Mouse (Mus musculus) left cerebral cortex, adult 11 months (tissue): Measurements from ENCODE around the gene Eya2.

Experiments
- DNase-seq: peaks from one replicate; pipeline ENCODE4 v3.0.0; 2022; ENCODE audit warnings: low spot score

Eya2 gene

DNA sequence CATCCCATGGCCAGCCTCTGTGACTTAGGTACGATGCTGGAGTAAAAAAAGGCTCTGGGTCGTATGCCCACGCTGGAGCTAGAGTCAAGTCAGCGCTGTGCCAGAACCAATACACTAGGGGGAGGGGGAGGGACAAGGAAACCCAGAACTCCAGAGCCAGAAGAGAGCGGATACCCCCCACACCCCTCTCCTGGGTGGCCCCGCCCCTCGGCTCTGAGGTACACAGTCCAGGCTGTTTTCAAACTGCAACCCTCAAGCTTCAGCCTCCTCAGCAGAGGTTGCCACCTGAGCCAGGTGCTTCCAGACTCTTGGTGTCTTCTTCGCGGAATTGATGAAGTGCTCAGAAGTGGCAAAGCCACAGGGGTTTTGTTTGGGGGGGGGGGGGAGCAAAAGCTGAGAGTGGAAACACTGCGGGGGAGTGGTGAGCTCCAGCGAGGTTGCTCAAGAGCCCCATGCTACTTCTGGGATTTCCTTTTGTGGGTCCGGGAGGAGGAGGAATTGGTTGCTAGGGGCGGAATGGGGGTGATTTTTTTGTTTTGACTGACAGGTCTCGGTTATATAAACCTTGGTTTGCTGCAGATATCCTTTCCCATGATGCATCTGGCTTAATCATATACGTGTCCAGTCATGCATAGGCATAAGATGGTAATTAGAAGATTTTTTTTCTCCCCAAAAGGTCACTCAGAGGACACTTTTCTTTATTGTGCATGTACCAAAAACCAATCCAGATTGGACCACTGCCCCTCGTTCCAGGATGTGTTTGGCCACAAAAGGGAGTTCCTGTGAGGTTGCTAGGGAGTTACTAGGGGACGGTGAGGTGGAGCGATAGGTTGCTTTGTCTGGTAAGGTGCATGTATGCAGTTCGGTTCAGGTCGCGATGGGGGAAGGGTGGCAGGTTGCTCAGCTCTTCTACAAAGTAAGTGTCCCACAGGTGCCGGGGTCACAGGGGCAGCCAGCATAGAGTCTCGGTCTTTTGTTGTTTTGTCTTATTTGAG is 122.6 kb downstream of the Eya2 start:
- DNase-seq, result peak; percentile 13

DNA sequence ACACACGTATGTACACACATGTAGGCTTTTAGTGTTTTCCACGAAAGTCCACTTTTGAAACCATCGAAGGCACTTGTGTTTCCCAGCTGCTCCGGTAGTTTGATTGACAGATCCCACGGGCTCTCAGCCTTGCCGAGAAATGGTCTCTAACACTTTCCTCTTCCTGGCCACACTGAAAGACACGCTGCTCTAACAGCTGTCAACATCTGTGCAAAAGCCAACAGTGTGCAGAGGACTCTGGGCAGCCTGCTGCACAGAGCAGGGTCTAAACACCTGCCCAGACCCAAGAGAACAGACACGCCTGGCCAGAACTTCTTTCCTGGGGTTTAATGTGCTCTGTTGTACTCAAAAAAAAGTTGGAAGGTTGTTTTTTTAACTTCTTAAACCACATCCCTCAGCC is 124.5 kb downstream of the Eya2 start:
- DNase-seq, result no peak

DNA sequence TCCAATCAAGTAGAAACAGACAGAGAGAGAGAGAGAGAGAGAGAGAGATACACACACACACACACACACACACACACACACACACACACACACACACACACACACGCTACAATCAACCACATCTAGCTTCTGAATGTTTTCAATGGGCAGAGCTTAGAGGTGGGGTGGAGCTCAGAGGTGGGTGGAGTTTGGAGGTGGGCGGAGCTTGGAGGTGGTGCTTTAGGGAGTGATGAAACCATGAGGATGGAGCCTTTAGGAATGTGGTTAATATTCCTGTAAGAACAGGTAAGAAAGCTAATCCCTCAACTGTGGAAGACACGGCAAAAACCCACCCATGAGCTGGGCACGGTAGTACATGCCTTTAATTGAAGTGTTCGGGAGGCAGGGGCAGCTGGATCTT is 127.1 kb downstream of the Eya2 start:
- DNase-seq, result no peak

DNA sequence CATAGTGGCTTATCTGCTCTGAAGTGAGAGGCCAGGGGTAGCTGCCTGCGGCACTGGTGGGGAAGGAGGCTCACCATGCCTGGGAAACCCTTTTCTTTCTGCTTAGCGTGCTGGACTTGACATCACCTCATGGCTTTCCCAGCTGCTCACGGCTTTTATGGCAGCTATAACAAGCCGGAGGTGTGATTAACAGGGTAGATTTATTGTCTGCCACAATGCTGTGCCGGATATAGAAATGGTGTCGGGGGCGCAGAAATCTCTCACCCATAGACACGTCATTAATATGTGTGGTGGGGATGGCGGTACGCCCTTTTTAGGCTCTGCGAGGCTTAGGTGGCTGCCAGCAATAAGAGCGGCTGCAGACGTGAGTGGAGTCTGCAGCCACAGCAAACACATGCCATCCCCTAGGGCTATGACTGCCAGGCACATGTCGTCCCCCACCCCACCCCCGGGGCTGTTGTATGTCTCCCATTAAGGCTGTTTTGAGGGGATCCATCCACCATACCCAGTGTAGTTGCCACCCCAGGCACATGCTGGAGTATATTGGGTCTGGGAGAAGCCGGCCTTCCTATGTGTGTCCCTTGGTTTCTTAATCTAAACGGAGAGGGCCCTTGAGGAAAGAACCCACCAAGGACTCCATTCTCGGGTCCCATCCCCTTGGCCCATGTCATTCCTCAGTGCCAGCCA is 137.9 kb downstream of the Eya2 start:
- DNase-seq, result no peak

DNA sequence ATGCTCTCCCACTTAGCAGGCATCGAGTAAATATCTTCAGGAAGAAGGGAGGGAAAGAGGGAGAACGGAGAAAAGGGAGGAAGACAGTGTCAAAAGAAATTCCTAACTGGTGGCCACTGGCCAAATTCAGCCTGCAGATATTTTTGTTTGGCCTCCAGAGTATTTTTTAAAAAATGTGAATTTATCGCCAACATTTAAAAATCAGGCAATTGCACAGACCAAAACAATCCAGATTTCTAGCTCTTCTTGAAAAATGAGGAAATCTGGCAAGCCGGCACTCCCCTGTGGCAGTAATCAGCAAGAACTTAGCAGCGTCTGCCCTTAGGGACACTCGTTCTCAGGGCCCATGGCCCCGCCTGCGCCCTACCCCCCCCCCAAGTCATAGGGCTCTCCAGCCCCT is 138.9 kb downstream of the Eya2 start:
- no peak for DNase-seq

DNA sequence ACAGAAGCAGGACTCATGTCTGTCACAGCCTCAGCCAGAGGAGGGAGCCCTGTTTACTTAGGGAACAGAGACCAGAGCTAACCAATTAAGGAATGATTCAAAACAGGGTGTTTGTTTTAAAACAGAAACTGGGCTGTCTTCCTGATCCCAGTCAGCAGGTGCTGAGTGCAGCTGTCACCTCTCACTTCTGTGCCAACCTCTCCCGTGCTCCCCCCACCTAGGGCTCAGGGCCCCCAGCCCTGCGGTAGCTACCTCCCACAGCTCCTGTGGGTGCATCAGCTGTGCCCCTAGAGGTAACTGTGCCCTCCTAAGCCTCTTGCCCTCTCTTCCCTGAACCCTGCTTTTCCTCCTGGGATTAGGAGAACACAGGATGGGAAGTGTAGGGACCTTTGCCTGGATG is 141.5 kb downstream of the Eya2 start:
- DNase-seq, result no peak

DNA sequence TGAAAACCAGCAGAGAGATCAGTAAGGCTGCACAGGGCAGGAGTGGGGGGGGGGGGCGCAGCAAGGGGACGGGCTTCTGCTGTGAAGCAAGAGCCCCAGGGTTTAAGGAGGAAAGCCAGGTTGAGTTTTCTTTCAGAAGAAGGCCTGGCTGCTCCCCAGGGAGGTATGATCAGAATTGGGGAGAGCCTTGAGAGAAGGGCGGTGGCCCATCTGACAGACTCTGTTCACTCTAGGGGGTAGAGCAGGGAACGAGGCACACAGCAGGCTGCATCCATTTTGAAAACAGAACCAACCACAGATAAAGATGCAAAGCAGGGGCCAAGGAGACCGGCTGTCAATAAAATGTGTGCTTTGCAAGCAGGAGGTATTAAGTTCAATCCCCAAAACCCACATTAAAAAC is 145.5 kb downstream of the Eya2 start:
- DNase-seq, result no peak

DNA sequence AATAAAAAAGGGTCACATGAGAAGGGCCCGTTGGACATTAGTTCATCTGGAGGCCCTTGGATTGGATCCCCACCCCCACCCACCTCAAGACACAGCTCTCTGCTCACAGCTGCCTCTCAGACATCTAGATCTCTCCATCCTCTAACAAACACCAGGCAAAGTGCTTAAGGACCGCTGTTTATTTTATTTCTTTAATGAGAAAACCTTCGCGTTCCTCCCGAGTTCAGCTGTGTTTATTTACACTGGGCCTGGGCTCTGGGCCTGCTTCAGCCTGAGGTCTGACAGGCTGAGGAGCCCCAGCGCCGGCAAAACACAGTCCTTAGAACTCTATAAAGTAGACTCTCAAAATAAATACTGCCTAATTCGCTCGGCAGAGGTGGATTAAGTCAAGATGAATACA is 146.2 kb downstream of the Eya2 start:
- no peak for DNase-seq

DNA sequence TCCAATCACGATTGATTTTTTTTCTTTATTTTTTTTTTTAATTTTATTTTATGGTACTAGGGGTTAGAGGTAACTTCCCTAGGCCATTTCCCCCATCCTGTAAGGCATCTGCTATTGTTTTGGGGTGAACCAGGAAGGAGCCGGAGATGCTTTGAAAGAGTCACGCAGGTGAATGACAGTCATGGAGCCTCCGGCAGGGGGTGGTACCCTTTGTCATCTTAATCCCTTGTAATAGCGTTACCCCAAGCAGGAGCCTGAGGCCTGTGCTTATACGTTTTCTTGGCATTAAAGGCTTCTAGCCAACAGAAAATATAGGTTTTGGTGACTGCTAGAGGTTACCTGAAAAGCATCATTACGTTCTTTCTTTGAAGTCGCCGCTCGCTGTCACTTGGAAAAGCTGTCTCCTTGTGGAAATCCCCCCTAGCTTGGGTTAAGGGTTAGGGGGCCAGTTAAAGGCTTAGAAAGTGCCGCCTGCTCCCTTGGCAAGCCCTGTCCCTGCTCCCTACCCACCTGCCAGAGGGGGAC is 146.8 kb downstream of the Eya2 start:
- no peak for DNase-seq

DNA sequence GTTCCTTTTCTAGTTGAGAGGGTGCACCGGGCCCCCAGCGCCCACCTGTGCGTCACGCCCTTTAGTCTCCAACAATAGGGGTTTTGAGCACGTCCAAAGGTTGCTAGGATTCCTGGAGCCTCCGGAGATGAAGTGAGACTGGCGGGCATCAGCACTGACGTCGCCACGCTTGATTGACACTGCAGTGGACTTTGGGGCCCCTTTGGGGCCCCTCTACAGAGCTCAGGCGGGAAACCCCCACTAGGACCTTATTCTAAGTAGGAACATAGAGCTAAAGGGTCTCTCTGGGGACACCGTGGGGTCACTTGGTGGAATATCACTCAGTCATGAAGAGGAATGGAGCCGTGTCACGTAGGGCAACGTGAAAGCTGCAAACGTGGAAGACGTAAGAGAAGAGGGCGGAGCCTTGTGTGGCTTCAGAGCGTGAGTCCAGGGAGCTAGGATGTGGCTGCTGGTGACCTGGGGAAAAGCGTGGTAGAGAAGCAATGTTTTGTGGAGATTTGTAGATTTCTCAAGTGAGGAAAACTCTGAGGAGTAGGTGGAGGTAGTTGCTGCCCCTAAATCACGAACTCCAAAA is 147.5 kb downstream of the Eya2 start:
- no peak for DNase-seq

DNA sequence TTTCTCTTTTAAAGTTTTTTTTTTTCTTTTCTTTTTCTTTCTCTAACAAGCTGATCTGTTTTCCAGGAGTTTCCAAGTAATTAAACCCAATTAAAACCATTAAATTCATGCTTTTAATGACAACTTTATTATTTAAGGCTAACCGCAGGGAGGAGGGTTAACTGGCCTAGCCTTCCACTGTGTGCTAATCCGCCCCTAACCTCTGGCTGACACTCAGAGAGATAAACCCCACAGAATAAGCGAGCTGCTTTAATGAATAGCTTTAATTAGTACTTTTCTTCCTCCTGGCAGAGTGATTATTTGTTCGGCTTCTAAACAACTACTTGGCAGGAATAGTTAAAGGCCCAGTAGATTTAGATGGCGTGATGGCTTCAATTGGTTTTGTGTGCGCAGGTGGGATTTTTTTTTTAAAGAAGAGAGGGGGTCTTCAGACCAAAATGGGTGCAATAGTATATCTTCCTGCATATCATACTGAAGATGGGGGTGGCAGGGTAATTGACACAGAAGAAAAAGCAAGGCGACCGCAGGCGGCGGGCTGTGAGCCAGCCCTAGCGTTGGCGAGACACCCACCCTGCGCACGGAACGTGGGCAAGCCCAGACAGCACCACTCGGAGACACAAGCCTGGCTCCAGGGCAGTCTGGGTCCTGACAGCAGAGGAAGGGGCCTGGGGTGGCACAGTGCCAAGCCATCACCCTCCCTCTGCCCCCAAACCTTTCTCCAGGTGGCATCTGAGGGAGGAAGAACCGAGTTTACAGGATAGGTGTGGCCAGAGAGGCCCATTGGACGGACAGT is 150.7 kb downstream of the Eya2 start:
- no peak for DNase-seq

DNA sequence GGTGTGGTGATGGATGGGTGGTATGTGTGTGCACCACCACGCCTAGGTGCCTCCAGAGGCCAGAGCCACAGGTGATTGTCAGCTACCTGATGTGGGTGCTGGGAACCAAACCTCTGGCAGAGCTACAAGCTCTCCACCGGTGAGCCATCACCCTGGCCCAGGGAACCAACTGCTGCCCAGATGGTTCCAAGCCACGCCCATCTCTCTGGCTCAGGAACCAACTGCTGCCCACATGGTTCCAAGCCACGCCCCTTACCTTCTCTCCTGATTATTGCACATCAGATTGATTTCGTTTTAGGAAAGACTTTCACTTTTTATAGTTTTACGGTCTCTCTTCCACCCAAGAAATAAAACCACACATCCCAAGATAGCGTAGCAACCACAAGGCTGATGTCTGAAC is 153.1 kb downstream of the Eya2 start:
- no peak for DNase-seq

DNA sequence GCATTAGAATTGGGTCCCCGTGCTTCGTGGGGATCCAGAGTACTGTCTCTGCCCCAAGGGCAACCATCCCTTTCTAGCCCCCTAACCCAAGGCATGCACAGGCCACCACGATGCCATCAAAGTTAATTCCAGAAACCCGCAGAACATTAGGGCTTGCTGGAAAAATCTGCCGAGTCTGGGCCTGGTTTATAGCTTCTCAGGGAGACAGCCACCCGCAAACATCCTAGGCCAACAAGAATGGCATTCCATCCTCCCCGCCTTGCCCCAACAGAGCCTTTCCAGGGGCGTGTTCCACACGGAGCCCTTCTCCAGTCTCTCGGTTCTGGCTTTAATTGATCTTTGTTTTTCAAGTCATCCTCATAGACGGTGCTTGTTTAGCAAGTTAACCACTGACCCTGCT is 153.6 kb downstream of the Eya2 start:
- no peak for DNase-seq

DNA sequence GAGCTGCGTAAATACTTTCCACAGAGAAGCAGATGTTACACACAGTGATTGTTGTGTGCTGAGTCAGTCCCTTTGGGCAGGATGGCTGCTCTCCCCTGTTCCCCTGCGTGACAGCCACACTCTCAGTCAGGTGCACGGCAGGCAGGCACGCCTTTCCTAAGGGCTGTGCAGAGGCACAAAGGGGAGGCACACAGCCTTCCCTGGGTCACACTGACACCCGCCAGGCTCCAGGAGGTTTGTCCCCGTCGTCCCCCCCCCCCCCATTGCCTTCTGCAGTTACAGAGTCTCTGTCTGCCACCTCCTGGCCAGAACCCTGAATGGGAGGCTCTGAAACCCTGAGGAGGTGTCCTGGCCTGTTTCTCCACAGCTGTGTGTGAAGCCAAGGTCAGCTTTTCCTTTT is 156.2 kb downstream of the Eya2 start:
- DNase-seq, result no peak

DNA sequence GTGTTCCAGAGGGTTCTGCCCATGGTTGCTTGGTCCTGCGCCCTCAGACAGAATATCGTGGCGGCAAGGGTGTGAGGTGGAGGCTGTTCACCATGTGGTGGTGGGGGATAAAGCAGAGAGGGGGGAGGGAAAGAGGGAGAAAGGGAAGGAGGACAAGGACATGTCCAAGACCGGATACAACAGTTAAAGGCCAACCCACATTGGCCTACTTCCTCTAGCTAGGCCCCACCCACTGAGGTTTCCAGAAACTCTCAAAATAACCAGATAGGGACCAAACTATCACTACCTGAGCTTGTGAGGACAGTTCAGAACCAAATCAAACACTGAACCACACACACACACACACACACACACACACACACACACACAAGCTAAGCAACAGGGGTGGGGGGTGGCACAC is 157.9 kb downstream of the Eya2 start:
- DNase-seq, result no peak

DNA sequence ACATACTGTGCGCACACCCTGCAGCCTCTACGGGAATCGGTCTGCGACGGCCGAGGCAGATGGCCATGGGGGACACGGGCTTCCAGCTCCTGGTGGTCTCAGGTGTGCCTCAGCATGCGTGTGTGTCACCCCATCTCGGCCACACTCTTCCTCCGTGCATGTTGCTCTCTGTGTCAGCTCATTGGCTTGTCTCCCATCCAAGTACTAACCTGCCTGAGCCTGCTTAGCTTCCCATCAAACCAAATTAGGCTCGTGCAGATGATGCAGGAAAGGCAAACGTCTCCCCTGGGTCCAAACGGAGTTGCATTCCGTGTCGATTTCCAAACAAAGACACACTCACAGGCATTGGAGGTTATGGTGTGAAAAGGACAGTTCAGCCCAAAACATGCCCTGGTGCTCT is 163.0 kb downstream of the Eya2 start:
- no peak for DNase-seq

DNA sequence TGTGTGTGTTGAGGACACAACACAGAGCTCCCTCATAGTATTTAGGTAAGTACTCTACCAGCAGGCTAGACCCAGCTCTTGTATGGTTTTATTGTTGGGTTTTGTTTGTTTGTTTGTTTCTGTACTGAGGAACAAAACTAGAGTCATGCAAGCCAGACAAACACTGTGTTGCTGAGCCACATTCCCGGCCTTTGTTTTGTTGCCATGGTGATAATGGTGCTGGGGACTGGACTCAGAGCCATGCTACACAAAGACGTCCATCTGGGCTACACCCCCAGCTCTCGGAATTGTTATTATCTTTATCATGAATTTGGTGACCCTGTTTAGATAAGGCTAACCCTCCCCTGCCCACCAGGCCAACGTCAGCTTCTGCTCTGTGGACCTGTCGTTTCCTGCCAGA is 163.7 kb downstream of the Eya2 start:
- DNase-seq, result no peak

DNA sequence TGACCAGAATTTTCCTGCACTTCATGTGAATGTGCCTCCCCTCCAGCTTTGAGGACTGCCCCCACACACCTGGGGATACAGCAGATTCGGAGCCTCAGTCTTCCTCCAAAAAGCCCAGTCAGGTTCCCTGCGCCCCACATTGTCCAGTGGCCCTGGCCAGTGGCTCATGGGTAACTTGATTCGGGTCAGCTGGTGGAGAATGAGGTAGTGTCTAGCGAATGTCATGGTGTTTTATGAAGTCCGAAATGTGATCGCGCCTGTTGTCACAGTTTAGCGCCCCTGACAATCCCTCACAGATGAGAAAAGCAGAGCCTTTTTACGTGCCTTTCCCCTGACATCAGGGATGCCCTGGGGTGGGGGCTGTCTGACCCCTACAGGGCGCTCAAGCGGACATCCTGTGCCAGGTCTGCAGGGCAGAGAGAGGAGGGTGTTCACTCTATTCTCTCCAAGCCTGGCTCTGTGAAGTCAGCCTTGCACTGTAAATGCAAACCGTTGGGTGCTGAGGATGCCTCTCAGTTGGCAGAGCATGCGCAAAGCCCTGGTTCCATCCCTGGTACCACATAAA is 164.7 kb downstream of the Eya2 start:
- DNase-seq, result no peak

DNA sequence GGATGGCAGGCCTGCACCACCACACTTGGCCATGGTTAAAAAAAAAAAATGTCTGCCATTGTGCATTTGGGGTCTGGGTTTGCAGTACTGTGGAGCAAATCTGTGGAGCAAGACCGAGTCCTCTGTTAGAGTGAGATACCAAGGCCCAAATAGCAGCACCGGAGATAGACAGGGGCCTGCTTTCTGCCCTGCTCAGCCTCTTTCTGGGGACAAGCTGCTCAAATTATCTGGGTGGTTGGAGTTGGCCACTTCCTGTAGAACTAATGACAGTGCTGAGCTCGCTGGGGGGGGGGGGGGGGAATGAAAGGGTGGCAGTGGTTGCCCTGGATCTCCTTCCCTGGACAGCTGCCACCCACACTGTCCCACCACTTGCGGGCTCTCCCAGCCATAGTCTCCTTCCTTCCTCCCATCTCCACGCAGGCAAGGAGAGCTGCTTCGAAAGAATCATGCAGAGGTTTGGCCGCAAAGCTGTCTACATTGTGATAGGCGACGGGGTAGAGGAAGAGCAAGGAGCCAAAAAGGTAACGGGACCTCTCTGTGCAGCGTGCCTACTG is 174.1 kb downstream of the Eya2 start:
- no peak for DNase-seq

DNA sequence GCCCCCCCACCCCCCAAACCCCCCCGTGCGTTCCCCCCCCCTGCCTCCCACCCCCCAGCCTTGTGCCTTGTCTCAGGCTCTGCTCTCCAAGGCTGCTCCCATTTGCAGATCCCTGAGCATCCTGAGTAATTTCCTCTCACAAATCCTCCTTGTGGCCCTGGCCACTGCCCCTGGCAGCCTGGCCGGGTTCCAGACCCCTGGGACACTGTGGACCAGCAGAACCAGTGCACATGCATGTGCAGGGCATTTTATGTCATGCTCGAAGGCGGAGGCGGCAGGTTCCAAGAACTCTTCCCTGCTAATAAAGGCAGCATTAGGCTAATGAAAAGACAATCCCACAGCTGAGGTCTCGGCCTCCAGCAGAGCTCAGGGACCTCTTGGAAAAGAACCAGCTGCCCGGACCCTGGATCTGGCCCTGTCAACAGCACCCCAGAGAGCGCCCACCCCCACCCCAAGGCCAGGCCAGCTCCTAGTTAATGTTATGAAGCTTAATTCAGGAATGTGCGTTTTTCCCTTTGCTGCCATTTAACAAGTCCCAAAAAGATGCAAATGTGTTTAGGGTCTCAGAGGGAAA is 174.6 kb downstream of the Eya2 start:
- no peak for DNase-seq

DNA sequence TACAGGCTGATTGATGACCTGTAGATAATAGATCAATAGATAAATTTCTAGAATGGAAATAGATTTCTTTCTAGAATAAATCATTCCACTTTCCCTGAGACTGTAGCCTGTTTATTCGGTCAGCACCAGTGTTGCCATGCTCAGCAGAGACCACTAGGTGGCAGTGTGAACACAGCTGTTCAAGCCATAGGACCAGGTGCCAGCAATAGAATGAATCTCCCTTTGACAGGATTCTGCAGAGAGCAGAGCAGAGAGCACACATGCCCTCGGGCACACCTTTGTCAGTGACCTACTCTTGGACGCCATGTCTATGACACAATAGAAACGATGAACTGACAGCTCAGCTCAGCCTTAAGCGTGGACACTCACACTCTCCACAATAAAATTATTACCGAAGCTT is 184.1 kb downstream of the Eya2 start:
- peak; percentile 73 for DNase-seq
